Mouse (Mus musculus): ENCODE results near the gene Rundc3a.

Rundc3a gene

DNA sequence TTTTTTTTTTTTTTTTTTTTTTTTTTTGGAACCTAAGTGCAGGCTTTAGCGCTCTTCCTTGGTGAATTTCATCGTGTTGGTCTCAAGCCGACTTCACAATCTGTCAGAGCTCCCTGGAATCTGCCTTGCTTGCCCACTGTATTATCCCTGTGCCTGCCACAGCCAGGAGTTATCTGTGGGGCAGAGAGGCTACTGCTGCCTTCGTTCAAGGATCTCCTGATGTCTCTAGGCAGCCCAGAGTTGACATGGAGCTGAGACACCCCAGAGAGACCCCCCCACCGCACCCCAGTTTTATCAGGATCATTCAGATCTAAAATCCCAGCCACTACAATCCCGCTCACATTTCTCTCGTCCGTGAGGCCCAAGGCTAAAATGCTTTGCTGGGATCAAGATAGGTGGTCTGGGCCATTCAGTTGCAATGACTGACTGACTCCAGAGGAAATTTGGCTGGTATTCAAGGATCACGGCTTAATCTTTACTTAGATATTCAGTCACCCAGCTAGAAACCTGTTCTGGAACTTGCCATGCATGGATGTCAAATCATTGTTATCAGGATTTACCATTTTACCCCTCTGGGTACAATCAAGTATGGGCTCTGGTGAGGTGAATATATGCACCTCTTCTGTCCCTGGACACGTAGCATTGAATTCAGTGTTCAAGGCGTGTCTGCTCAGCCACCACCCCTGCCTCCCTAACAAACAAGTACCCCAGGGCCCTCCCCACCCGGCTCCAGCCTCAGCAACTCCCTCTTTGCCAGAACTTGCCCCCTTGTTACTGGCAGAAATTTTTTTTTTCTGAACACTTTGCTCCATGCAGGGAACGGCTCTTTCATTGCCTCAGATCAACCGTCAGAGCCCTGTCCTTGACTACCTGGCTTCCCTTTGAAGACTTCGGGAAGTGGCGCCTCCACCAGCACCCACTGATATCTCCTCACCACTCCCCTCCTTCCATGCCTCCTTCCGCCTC is 56.1 kb downstream of the Rundc3a start:
- no peak for DNase-seq (ENCODE audit: low spot score)
